Mouse (Mus musculus) forebrain, embryonic 14.5 days (tissue): ENCODE results near the gene Slc25a35. TPM values are rescaled to one million over a fixed set of nuclear protein-coding genes. Genes with fewer than 3 reads are reported as not detected.
"Not testable (repeated sequence)": the region's sequence is repeated elsewhere in the genome, so short reads cannot be mapped to it uniquely, and the experiment has no call there.

ENCODE experiments used
- ATAC-seq: fragments of 200-750 bp; cut with Nextera tagmentation; 2 replicates; pipeline ENCODE4 v1.8.0; 2017; ENCODE audit warnings: mild to moderate bottlenecking, moderate library complexity
- DNase-seq: peaks from one replicate; pipeline ENCODE4 v3.0.0-alpha.2; 2015; ENCODE audit warnings: low spot score
- H3K27ac ChIP-seq: fragments of 300-500 bp; sonication (generic); 2 replicates; pipeline ENCODE4 v1.5.1; 2014; ENCODE audit warnings: low read depth, mild to moderate bottlenecking, control low read depth, low read length, moderate library complexity
- H3K27me3 ChIP-seq: fragments of 300-500 bp; sonication (generic); replicated peaks from 2 replicates; pipeline ENCODE4 v1.6.1; 2014; ENCODE audit warnings: low read length, control low read depth, mixed read lengths; ENCODE audit not compliant: control insufficient read depth, insufficient read depth
- H3K36me3 ChIP-seq: fragments of 300-500 bp; sonication (generic); 2 replicates; pipeline ENCODE4 v1.6.1; 2014; ENCODE audit warnings: low read length, control low read depth; ENCODE audit not compliant: control insufficient read depth, insufficient read depth
- H3K4me1 ChIP-seq: fragments of 300-500 bp; sonication (generic); 2 replicates; pipeline ENCODE4 v1.6.1; 2014; ENCODE audit warnings: antibody characterized with exemption, low read length, control low read depth; ENCODE audit not compliant: control insufficient read depth, insufficient read depth
- H3K4me2 ChIP-seq: fragments of 300-500 bp; sonication (generic); 2 replicates; pipeline ENCODE4 v1.6.1; 2014; ENCODE audit warnings: mild to moderate bottlenecking, control low read depth, low read length
- H3K4me3 ChIP-seq: fragments of 300-500 bp; sonication (generic); 2 replicates; pipeline ENCODE4 v1.5.1; 2014; ENCODE audit warnings: low read depth, low read length, control low read depth
- H3K9ac ChIP-seq: fragments of 300-500 bp; sonication (generic); 2 replicates; pipeline ENCODE4 v1.6.1; 2014; ENCODE audit warnings: mild to moderate bottlenecking, low read length, control low read depth, moderate library complexity
- H3K9me3 ChIP-seq: fragments of 300-500 bp; sonication (generic); replicated peaks from 2 replicates; pipeline ENCODE4 v1.6.1; 2016; ENCODE audit warnings: low read length, control low read depth, mixed read lengths; ENCODE audit not compliant: control insufficient read depth
- WGBS: fragments of 180-500 bp; shearing (Covaris S2); extraction: QIAGEN DNeasy Blood & Tissue Kit; methylation state at CpG from one replicate; pipeline ENCODE4 v1.1.7; 2014; 5-methylcytosine and 5-hydroxymethylcytosine counted together
- polyA plus RNA-seq: library from polyadenylated mRNA; unstranded; fragments of >200 nt; fragmentation: Nextera tagmentation; extraction: Ambion mirVana; gene quantifications from 2 replicates; pipeline ENCODE4 v1.2.1, GENCODE M21; 2014

Gene Slc25a35
- polyA plus RNA-seq, 1 experiment from 2014 or later = 1.2 TPM

DNA sequence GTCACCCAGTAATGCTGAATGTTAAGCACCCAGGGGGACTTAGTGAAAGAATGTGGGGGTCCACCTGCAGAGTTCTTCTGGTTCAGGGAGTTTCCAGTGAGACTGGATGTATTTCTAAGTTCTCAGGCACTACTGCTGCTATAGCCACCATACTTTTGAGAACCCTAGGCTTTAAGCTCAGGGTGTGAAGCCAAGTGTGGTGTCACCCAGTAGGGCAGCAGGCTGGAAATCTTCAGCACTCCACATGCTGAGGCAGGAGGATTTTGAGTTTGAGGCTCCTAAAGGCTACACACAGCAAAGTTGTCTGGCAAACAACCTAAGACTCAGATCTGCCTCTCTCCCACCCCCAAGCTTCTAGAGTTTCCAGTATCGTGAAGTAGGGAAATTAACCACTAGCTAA lies 1.4 kb upstream of the Slc25a35 start:
- Histone ChIP-seq H3K27ac (no peak overlapping the region), H3K4me1 (peaks cover 7% of the 10 kb centered on the region; the same call in 1 of the 2 replicates), H3K9ac (no peak overlapping the region), H3K36me3 (no peaks in the 10 kb centered on the region), H3K27me3 (no peaks in the 10 kb centered on the region), H3K9me3 (no peaks in the 10 kb centered on the region), H3K4me2 (no peak overlapping the region), H3K4me3 (no peak overlapping the region)
- ATAC-seq = no peak
- no peak for DNase-seq
- 61% methylated on average over 1 of the region's 1 CpGs for WGBS

DNA sequence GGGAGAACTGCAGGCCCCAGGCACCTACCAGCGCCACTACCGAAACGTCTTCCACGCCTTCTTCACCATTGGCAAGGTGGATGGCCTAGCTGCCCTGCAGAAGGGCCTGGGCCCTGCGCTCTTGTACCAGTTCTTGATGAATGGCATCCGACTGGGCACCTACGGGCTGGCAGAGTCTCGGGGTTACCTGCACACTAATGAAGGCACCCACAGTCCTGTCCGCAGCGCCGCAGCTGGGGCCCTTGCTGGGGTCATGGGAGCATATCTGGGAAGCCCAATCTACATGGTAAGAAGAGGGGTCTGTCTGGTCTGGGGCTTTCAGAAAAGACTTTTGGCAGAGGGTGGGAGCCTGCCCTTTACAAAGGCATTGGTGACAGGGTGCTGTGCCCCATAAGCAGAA lies 821 bp downstream of the Slc25a35 start:
- no peak overlapping the region for H3K27ac ChIP-seq
- H3K36me3 ChIP-seq = no peaks in the 10 kb centered on the region
- H3K9me3 ChIP-seq = no peaks in the 10 kb centered on the region
- H3K27me3 ChIP-seq = no peaks in the 10 kb centered on the region
- H3K4me2 ChIP-seq = peak overlapping the region; percentile 92; the same call in 1 of the 2 replicates
- no peak overlapping the region for H3K4me3 ChIP-seq
- no peak overlapping the region for H3K9ac ChIP-seq
- no peak for DNase-seq
- peaks cover 7% of the 10 kb centered on the region; the same call in 1 of the 2 replicates for H3K4me1 ChIP-seq
- 82% methylated on average over 11 of the region's 11 CpGs for WGBS
- no peak for ATAC-seq

- Histone ChIP-seq H3K9ac (no peak overlapping the region), H3K4me1 (peaks cover 7% of the 10 kb centered on the region; the same call in 1 of the 2 replicates), H3K9me3 (no peaks in the 10 kb centered on the region), H3K36me3 (no peaks in the 10 kb centered on the region), H3K27ac (no peak overlapping the region), H3K4me3 (no peak overlapping the region), H3K4me2 (no peak overlapping the region), H3K27me3 (no peaks in the 10 kb centered on the region)
- ATAC-seq = no peak
- WGBS = 67% methylated on average over 4 of the region's 4 CpGs
- DNase-seq = no peak
Observed at GRCm38 (mm10) chr11:68970232-68970631, 2.3 kb downstream of the Slc25a35 start.

DNA sequence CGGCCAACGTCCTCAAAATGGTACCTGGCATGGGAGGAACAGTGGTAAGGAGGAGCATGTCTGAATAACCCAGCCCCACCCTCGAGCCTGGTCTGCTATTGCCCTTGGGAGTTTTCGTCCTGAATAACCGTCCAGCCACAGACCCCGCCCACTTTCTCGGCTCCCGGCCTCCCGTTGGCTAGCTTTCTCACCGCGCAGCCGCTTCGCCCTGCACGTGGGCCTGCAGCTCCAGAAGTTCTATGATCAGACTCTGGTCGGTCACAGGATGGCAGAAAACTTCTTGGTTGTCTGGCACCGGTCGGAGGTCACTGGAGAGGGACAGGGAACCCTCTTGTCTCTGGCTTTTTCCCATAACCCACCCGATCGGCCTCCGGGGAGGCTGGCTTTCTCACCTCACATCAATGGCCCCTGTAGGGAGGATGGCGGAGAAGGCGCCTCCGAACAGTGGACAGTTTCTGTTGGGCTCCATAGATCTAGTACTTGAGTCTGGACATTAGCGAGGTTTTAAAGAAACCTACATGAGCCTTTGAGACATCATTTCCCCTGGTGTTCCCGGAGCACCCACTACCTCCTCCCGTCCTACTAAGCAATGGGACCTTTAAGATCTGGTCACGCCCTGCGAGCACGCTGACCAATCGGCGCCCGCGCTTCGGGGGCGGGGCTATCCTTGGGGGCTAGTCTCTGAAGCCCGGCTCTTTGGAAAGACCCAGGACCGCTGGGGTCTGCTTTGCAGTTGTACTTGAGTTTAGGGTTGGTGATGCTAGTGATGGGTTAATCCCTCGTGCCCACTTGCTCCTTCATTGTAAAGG lies 5.5 kb downstream of the Slc25a35 start:
- H3K4me1 ChIP-seq, H3K36me3 ChIP-seq, H3K9me3 ChIP-seq, H3K27ac ChIP-seq, H3K27me3 ChIP-seq: not testable (repeated sequence)
- ATAC-seq (peak; percentile 96), DNase-seq (peak; percentile 89)
- under 1% methylated on average over 37 of the region's 38 CpGs for WGBS
- H3K4me3 ChIP-seq = peak overlapping the region; percentile 36
- H3K4me2 ChIP-seq = peak overlapping the region; percentile 62
- peak overlapping the region; percentile 45; the same call in 1 of the 2 replicates for H3K9ac ChIP-seq

GRCm38 (mm10) chr11:68974059-68974450 lies 6.1 kb downstream of the Slc25a35 start:
- ATAC-seq (no peak), DNase-seq (no peak)
- H3K4me2 ChIP-seq = peak overlapping the region; percentile 62
- H3K9ac ChIP-seq = no peak overlapping the region
- H3K27ac ChIP-seq = no peak overlapping the region
- H3K9me3 ChIP-seq = no peaks in the 10 kb centered on the region
- no peaks in the 10 kb centered on the region for H3K27me3 ChIP-seq
- no peaks in the 10 kb centered on the region for H3K36me3 ChIP-seq
- H3K4me3 ChIP-seq = peak overlapping the region; percentile 36
- H3K4me1 ChIP-seq = no peaks in the 10 kb centered on the region
- WGBS = 18% methylated on average over 6 of the region's 6 CpGs

DNA sequence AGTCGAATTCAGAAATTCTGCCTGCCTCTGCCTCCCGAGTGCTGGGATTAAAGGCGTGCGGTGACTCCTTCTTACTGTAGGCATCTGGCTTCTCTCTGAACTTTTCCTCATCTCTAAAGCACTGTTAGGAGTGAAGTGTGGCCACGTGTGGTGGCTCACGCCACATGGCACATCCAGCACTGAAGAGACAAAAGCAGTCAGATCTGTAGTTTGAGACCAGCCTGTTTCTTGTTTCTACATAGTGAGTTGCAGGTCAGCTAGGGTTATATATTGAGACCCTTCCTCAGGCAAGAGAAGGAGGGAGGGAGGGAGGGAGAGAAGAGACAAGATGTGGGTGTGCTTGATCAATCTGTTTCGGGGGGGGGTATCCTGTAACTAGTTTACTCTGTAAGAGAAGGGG lies 7.2 kb downstream of the Slc25a35 start, which contains the start of gene Rangrf:
Gene Rangrf (minus strand): TSS at position 101 of the 400 bp plus-strand sequence.
- Histone ChIP-seq H3K9me3 (no peaks in the 10 kb centered on the region), H3K4me2 (peak within 1 kb of the TSS; percentile 62), H3K4me3 (peak within 1 kb of the TSS; percentile 36; the same call in 1 of the 2 replicates), H3K27ac (no peak within 1 kb of the TSS), H3K27me3 (no peaks in the 10 kb centered on the region), H3K36me3 (no peaks in the 10 kb centered on the region), H3K9ac (no peak within 1 kb of the TSS), H3K4me1 (no peaks in the 10 kb centered on the region)
- DNase-seq = no peak
- WGBS = 84% methylated on average over 7 of the region's 7 CpGs
- no peak for ATAC-seq

- H3K36me3 ChIP-seq = no peaks in the 10 kb centered on the region
- no peak for DNase-seq
- H3K4me2 ChIP-seq = no peak overlapping the region
- no peak overlapping the region for H3K4me3 ChIP-seq
- H3K9me3 ChIP-seq = no peaks in the 10 kb centered on the region
- no peaks in the 10 kb centered on the region for H3K27me3 ChIP-seq
- H3K27ac ChIP-seq = no peak overlapping the region
- ATAC-seq = no peak
- H3K9ac ChIP-seq = no peak overlapping the region
- H3K4me1 ChIP-seq = no peaks in the 10 kb centered on the region
- WGBS = 86% methylated on average over 1 of the region's 1 CpGs
Observed at GRCm38 (mm10) chr11:68975601-68976000, 7.7 kb downstream of the Slc25a35 start.

GRCm38 (mm10) chr11:68979320-68979733 lies 11.4 kb downstream of the Slc25a35 start:
- Histone ChIP-seq H3K4me2 (no peak overlapping the region), H3K4me3 (no peak overlapping the region), H3K9me3 (no peaks in the 10 kb centered on the region), H3K36me3 (no peaks in the 10 kb centered on the region), H3K4me1 (no peaks in the 10 kb centered on the region), H3K9ac (no peak overlapping the region), H3K27me3 (no peaks in the 10 kb centered on the region), H3K27ac (no peak overlapping the region)
- DNase-seq (no peak), ATAC-seq (no peak)
- WGBS = 70% methylated on average over 5 of the region's 5 CpGs

GRCm38 (mm10) chr11:68980919-68981318 lies 13.0 kb downstream of the Slc25a35 start:
- H3K4me3 ChIP-seq = no peak overlapping the region
- ATAC-seq = no peak
- H3K27ac ChIP-seq = no peak overlapping the region
- no peak overlapping the region for H3K4me2 ChIP-seq
- H3K9me3 ChIP-seq = no peaks in the 10 kb centered on the region
- H3K36me3 ChIP-seq = peaks cover 6% of the 10 kb centered on the region
- WGBS = 74% methylated on average over 3 of the region's 3 CpGs
- DNase-seq = no peak
- H3K4me1 ChIP-seq = no peaks in the 10 kb centered on the region
- H3K9ac ChIP-seq = no peak overlapping the region
- H3K27me3 ChIP-seq = no peaks in the 10 kb centered on the region
